25 mouse cellular contexts compared by ENCODE assay signal in genomic region chr6:145427411-145427810, GRCm38 (mm10).
DNase-seq lines count a peak whose midpoint lies in the region; ATAC-seq lines count a peak whose summit lies in the region.
"Had no signal": no experiment of that assay in that cellular context is flagged by ENCODE, and none has a peak within 500 bp of the region (broad histone marks: within the 10 kb centered on the region; RNA-seq: fewer than 3 reads in every experiment).

No protein-coding gene starts in this region.

- ATAC-seq in lung, embryonic 16.5 days (ENCODE audit: low read depth): peak; percentile 41; the same call in 1 of the 2 replicates
- ATAC-seq in neural tube, embryonic 15.5 days (ENCODE audit: low FRiP score): no peak
- ATAC-seq: forebrain, embryonic 16.5 days; inflammation-experienced regulatory T-cells, adult 6 months had no signal

- H3K9me3 ChIP-seq in heart, embryonic 10.5 days: no peaks in the 10 kb centered on the region; the same call in 1 of the 2 replicates
- H3K9me3 ChIP-seq in lung, embryonic 16.5 days (ENCODE audit: control insufficient read depth, low read length): no peaks in the 10 kb centered on the region
- H3K9me3 ChIP-seq in neural tube, embryonic 15.5 days (replicated peaks): no peaks in the 10 kb centered on the region
- H3K9me3 ChIP-seq: forebrain, embryonic 10.5 days; heart, embryonic 15.5 days; hindbrain, embryonic 13.5 days; limb, embryonic 10.5 days; liver, embryonic 15.5 days; neural tube, embryonic 12.5 days had no signal

- H3K4me2 ChIP-seq in lung, embryonic 16.5 days (ENCODE audit: low read depth, low read length): 0 out of 2 replicates have a peak overlapping the region, but pooled peaks have one; percentile 17
- H3K4me2 ChIP-seq in neural tube, embryonic 15.5 days: no peak overlapping the region
- H3K4me2 ChIP-seq: heart, embryonic 15.5 days; hindbrain, embryonic 13.5 days; liver, embryonic 15.5 days; neural tube, embryonic 12.5 days had no signal

- no peaks in the 10 kb centered on the region for H3K27me3 ChIP-seq in heart, embryonic 10.5 days (ENCODE audit: insufficient read depth, poor library complexity, severe bottlenecking)
- no peaks in the 10 kb centered on the region for H3K27me3 ChIP-seq in lung, embryonic 16.5 days (ENCODE audit: control insufficient read depth, insufficient read depth, low read depth, low read length)
- H3K27me3 ChIP-seq in neural tube, embryonic 15.5 days (replicated peaks): no peaks in the 10 kb centered on the region
- H3K27me3 ChIP-seq: heart, embryonic 15.5 days; liver, embryonic 15.5 days; neural tube, embryonic 12.5 days had no signal

- WGBS in heart, embryonic 10.5 days: 65% methylated on average over 15 of the region's 15 CpGs
- WGBS in lung, embryonic 16.5 days: 34% methylated on average over 15 of the region's 15 CpGs
- WGBS in neural tube, embryonic 15.5 days: 85% methylated on average over 15 of the region's 15 CpGs

- no peaks in the 10 kb centered on the region for H3K36me3 ChIP-seq in heart, embryonic 10.5 days
- no peaks in the 10 kb centered on the region for H3K36me3 ChIP-seq in lung, embryonic 16.5 days (ENCODE audit: control insufficient read depth, insufficient read depth, low read length)
- no peaks in the 10 kb centered on the region for H3K36me3 ChIP-seq in neural tube, embryonic 15.5 days
- H3K36me3 ChIP-seq: forebrain, embryonic 10.5 days; heart, embryonic 15.5 days; hindbrain, embryonic 13.5 days; limb, embryonic 10.5 days; liver, embryonic 15.5 days; neural tube, embryonic 12.5 days had no signal

- H3K27ac ChIP-seq in heart, embryonic 10.5 days: 0 out of 2 replicates have a peak overlapping the region, but pooled peaks have one; percentile 2
- no peak overlapping the region for H3K27ac ChIP-seq in lung, embryonic 16.5 days (ENCODE audit: low read length)
- no peak overlapping the region for H3K27ac ChIP-seq in neural tube, embryonic 15.5 days (replicated peaks)
- H3K27ac ChIP-seq: forebrain, embryonic 10.5 days; heart, adult 2 months; heart, embryonic 15.5 days; hindbrain, embryonic 13.5 days; limb, embryonic 10.5 days; liver, embryonic 15.5 days; neural tube, embryonic 12.5 days had no signal

- DNase-seq in heart, embryonic 10.5 days (ENCODE audit: low spot score): no peak
- no peak for DNase-seq in heart, postnatal 36 days
- no peak for DNase-seq in lung, postnatal 36 days
- DNase-seq in right cerebral cortex, postnatal 25 days: peak; percentile 1
- no peak for DNase-seq in right cerebral cortex, postnatal 14 days
- no peak for DNase-seq in layer of hippocampus, postnatal 36 days
- DNase-seq: adrenal gland, postnatal 25 days; cerebellum, adult 9-11 months; gastrocnemius, postnatal 25 days; heart, adult 2 months; kidney, adult 18-20 months; liver; retina, postnatal 1 day; thymus, adult 18-20 months; thymus, postnatal 36 days had no signal

- intact Hi-C loops in heart, postnatal 36 days (cut with DNase I): no loop called here

- H3K4me1 ChIP-seq in heart, embryonic 10.5 days: peaks cover 22% of the 10 kb centered on the region
- H3K4me1 ChIP-seq in lung, embryonic 16.5 days (replicated peaks; ENCODE audit: control insufficient read depth, insufficient read depth, low read length): peaks cover 5% of the 10 kb centered on the region; the same call in 1 of the 2 replicates
- H3K4me1 ChIP-seq in neural tube, embryonic 15.5 days: no peaks in the 10 kb centered on the region
- H3K4me1 ChIP-seq: hindbrain, embryonic 13.5 days; liver, embryonic 15.5 days; neural tube, embryonic 12.5 days had no signal

- no peak overlapping the region for H3K4me3 ChIP-seq in heart, embryonic 10.5 days
- H3K4me3 ChIP-seq in lung, embryonic 16.5 days (ENCODE audit: low read length): no peak overlapping the region
- H3K4me3 ChIP-seq in neural tube, embryonic 15.5 days (replicated peaks): no peak overlapping the region
- H3K4me3 ChIP-seq: forebrain, embryonic 10.5 days; heart, adult 2 months; heart, embryonic 15.5 days; hindbrain, embryonic 13.5 days; limb, embryonic 10.5 days; liver, embryonic 15.5 days; neural tube, embryonic 12.5 days had no signal

- no peak overlapping the region for H3K9ac ChIP-seq in lung, embryonic 16.5 days (ENCODE audit: low read length)
- no peak overlapping the region for H3K9ac ChIP-seq in neural tube, embryonic 15.5 days (replicated peaks)
- H3K9ac ChIP-seq: heart, embryonic 15.5 days; hindbrain, embryonic 13.5 days; liver, embryonic 15.5 days; neural tube, embryonic 12.5 days had no signal
